Mouse (Mus musculus): Measurements from ENCODE around the gene Ddost. TPM values are rescaled to one million over a fixed set of nuclear protein-coding genes. Genes with fewer than 3 reads are reported as not detected.

Ddost gene
- polyA plus RNA-seq, 1 experiment from 2014 or later = 214 TPM

DNA sequence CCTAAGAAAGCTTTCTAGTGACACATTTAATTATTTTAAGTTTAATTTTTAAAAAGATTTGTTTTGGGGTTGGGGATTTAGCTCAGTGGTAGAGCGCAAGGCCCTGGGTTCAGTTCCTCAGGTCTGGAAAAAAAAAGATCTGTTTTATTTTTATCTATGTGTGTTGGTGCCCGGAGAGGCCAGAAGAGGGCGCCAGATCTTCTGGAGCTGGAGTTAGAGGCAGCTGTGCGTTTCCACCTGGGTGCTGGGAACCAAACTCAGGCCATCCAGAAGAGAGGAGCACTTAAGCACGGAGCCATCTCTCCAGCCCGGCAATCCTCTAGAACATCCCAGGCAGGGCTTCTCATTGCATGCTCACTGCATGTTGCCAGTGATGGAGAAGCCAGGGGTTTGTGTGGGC lies 11.8 kb downstream of the Ddost start:
- Histone ChIP-seq H3K9ac (ENCODE audit: low read depth, low read length) (no peak overlapping the region), H3K36me3 (ENCODE audit: control insufficient read depth, insufficient read depth, low read length) (peaks cover 6% of the 10 kb centered on the region), H3K4me2 (replicated peaks; ENCODE audit: low read depth, low read length) (no peak overlapping the region), H3K27ac (ENCODE audit: low read depth, low read length) (no peak overlapping the region), H3K4me3 (ENCODE audit: low read depth, low read length) (no peak overlapping the region), H3K9me3 (ENCODE audit: control insufficient read depth, low read length) (no peaks in the 10 kb centered on the region), H3K4me1 (replicated peaks; ENCODE audit: control insufficient read depth, insufficient read depth, low read length) (no peaks in the 10 kb centered on the region), H3K27me3 (ENCODE audit: control insufficient read depth, insufficient read depth, low read length) (no peaks in the 10 kb centered on the region)
- DNase-seq (ENCODE audit: low spot score) (no peak), ATAC-seq (ENCODE audit: low FRiP score) (no peak)
- 87% methylated on average over 6 of the region's 6 CpGs for WGBS

DNA sequence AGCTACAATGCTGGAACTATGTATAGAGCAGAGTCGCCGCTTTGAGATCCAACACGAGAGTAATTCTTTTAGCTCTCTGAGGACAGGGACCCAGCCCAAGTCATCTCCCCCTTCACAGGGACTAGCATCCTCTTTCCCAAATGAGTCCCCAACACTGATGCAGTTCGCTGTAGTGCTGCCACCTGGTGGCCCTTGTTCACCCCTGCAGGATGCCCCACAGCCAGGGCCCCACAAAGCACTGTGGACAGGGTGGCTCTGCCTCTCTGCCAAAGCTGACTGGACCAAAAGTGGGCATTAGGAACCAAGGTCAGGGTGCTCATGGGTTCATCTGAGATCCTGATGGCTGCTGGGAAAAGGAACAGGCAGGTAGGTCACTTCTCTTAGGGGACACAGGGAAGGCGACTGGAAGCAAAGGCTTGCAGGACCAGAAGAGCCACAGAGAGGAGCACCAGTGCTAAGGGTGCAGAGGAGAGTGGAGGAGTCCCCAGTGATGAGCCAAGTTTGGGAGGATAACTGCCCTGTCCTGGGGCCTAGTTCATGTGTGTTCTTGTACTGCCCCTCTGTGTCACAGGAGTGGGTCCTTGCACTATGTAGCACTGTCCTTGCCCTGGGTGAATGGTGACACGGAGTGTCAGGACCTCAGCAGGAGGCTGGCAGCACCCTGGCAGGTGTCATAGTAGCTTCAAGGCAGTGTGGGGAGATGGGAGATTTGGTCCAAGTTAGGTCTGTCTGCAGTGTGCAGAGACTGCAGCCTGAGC lies 14.2 kb downstream of the Ddost start:
- H3K4me3 ChIP-seq (ENCODE audit: low read depth, low read length) = no peak overlapping the region
- no peaks in the 10 kb centered on the region for H3K36me3 ChIP-seq (ENCODE audit: control insufficient read depth, insufficient read depth, low read length)
- H3K9me3 ChIP-seq (ENCODE audit: control insufficient read depth, low read length) = no peaks in the 10 kb centered on the region
- 58% methylated on average over 6 of the region's 6 CpGs for WGBS
- no peak overlapping the region for H3K9ac ChIP-seq (ENCODE audit: low read depth, low read length)
- no peak overlapping the region for H3K27ac ChIP-seq (ENCODE audit: low read depth, low read length)
- ATAC-seq (ENCODE audit: low FRiP score) = 0 out of 2 replicates have a peak, but pooled peaks have one; percentile 50
- peak; percentile 81 for DNase-seq (ENCODE audit: low spot score)
- no peaks in the 10 kb centered on the region for H3K27me3 ChIP-seq (ENCODE audit: control insufficient read depth, insufficient read depth, low read length)
- 0 out of 2 replicates have a peak, but pooled peaks cover 3% of the 10 kb centered on the region for H3K4me1 ChIP-seq (replicated peaks; ENCODE audit: control insufficient read depth, insufficient read depth, low read length)
- H3K4me2 ChIP-seq (replicated peaks; ENCODE audit: low read depth, low read length) = no peak overlapping the region

DNA sequence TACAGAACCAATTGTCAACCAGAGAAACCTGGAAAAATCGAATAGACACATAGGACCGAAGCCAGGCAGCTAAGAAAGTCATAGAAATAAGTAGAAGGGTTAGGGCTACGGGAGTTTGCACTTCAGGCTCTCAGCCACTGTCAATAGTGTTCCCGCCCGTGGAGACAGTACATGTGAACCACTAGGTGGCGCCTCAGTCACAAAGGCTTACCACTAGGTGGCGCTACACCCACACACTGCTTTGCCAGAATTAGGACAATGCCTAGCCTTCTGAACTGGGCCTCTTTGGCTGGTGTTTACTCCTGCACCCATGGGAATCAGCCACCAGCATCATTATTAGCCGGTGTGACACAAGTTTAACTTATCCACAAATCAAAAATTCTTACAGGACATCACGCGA lies 15.0 kb downstream of the Ddost start:
- Histone ChIP-seq H3K4me3 (ENCODE audit: low read depth, low read length) (no peak overlapping the region), H3K9me3 (ENCODE audit: control insufficient read depth, low read length) (no peaks in the 10 kb centered on the region), H3K4me2 (replicated peaks; ENCODE audit: low read depth, low read length) (no peak overlapping the region), H3K4me1 (replicated peaks; ENCODE audit: control insufficient read depth, insufficient read depth, low read length) (0 out of 2 replicates have a peak, but pooled peaks cover 3% of the 10 kb centered on the region), H3K36me3 (ENCODE audit: control insufficient read depth, insufficient read depth, low read length) (no peaks in the 10 kb centered on the region), H3K27me3 (ENCODE audit: control insufficient read depth, insufficient read depth, low read length) (no peaks in the 10 kb centered on the region; the same call in 1 of the 2 replicates), H3K27ac (ENCODE audit: low read depth, low read length) (no peak overlapping the region), H3K9ac (ENCODE audit: low read depth, low read length) (no peak overlapping the region)
- ATAC-seq (ENCODE audit: low FRiP score) = 0 out of 2 replicates have a peak, but pooled peaks have one; percentile 18
- peak; percentile 91 for DNase-seq (ENCODE audit: low spot score)
- 36% methylated on average over 10 of the region's 10 CpGs for WGBS

DNA sequence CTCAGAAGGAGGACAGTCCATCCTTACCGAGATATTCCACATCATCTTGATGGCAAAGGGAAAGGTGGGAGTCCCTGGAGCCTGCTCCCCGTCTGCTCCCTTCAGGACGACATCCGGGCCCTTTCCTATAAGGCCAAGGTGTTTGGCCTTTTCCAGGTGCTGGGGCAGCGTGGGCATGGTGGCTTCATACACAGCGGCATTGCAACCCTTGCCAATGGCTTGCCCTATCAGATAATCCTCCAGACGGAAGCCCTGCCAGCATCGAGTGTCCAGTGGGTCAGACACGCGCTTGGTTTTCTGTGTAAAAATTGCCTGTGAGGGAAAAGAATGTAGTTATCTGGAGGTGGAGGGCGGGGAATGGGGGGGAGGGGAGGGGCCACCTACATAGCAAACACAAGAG lies 16.2 kb downstream of the Ddost start:
- Histone ChIP-seq H3K27me3 (ENCODE audit: control insufficient read depth, insufficient read depth, low read length) (no peaks in the 10 kb centered on the region; the same call in 1 of the 2 replicates), H3K4me1 (replicated peaks; ENCODE audit: control insufficient read depth, insufficient read depth, low read length) (0 out of 2 replicates have a peak, but pooled peaks cover 3% of the 10 kb centered on the region), H3K9ac (ENCODE audit: low read depth, low read length) (no peak overlapping the region), H3K27ac (ENCODE audit: low read depth, low read length) (no peak overlapping the region), H3K4me3 (ENCODE audit: low read depth, low read length) (no peak overlapping the region), H3K9me3 (ENCODE audit: control insufficient read depth, low read length) (no peaks in the 10 kb centered on the region), H3K36me3 (ENCODE audit: control insufficient read depth, insufficient read depth, low read length) (no peaks in the 10 kb centered on the region), H3K4me2 (replicated peaks; ENCODE audit: low read depth, low read length) (no peak overlapping the region)
- ATAC-seq (ENCODE audit: low FRiP score) = no peak
- DNase-seq (ENCODE audit: low spot score) = no peak
- WGBS = 83% methylated on average over 11 of the region's 11 CpGs

DNA sequence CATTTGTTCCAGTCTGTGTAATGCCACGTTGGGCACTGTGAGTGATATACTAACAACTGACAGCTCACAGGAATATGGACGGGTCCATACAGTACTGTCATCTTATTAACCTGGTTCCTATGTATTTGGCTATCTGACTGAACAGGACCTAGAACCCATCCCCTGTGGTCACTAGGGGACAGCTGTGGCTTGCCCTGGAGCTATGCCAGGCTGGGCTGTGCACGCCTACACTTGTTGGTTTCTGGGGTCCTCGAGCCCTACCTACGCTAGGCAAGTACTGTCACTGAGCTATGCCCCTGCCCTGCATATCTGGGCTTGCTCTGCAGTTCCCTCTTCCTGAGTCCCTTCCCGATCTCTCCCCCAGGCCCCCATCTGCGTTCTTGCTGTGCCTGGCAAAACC lies 17.0 kb downstream of the Ddost start:
- Histone ChIP-seq H3K9me3 (ENCODE audit: control insufficient read depth, low read length) (no peaks in the 10 kb centered on the region), H3K4me3 (ENCODE audit: low read depth, low read length) (no peak overlapping the region), H3K27ac (ENCODE audit: low read depth, low read length) (no peak overlapping the region), H3K36me3 (ENCODE audit: control insufficient read depth, insufficient read depth, low read length) (no peaks in the 10 kb centered on the region), H3K9ac (ENCODE audit: low read depth, low read length) (no peak overlapping the region), H3K4me2 (replicated peaks; ENCODE audit: low read depth, low read length) (no peak overlapping the region), H3K4me1 (replicated peaks; ENCODE audit: control insufficient read depth, insufficient read depth, low read length) (0 out of 2 replicates have a peak, but pooled peaks cover 3% of the 10 kb centered on the region), H3K27me3 (ENCODE audit: control insufficient read depth, insufficient read depth, low read length) (no peaks in the 10 kb centered on the region; the same call in 1 of the 2 replicates)
- no peak for ATAC-seq (ENCODE audit: low FRiP score)
- 82% methylated on average over 7 of the region's 7 CpGs for WGBS
- no peak for DNase-seq (ENCODE audit: low spot score)

DNA sequence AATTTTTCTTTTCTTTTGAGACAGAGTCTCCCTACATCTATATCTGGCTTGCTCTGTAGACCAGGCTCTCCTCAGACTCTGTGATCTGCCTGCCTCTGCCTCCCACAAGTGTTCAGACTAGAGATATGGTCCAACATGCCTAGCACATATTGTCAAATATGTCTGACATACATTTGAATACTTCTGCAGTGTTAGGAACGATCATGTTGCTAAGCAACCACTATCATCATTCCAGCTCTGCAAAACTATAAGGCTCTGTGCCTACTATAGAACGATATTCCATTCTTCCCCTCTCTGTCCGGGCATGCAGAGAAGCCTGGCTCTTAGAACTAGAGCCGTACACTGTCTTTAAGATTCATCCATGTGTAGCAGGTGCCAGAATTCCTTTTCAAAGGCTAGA lies 18.2 kb downstream of the Ddost start:
- no peaks in the 10 kb centered on the region for H3K36me3 ChIP-seq (ENCODE audit: control insufficient read depth, insufficient read depth, low read length)
- no peak overlapping the region for H3K27ac ChIP-seq (ENCODE audit: low read depth, low read length)
- no peaks in the 10 kb centered on the region; the same call in 1 of the 2 replicates for H3K27me3 ChIP-seq (ENCODE audit: control insufficient read depth, insufficient read depth, low read length)
- no peak overlapping the region for H3K9ac ChIP-seq (ENCODE audit: low read depth, low read length)
- no peak for ATAC-seq (ENCODE audit: low FRiP score)
- no peak overlapping the region for H3K4me2 ChIP-seq (replicated peaks; ENCODE audit: low read depth, low read length)
- H3K4me1 ChIP-seq (replicated peaks; ENCODE audit: control insufficient read depth, insufficient read depth, low read length) = 0 out of 2 replicates have a peak, but pooled peaks cover 3% of the 10 kb centered on the region
- no peak overlapping the region for H3K4me3 ChIP-seq (ENCODE audit: low read depth, low read length)
- 30% methylated on average over 4 of the region's 4 CpGs for WGBS
- DNase-seq (ENCODE audit: low spot score) = no peak
- no peaks in the 10 kb centered on the region for H3K9me3 ChIP-seq (ENCODE audit: control insufficient read depth, low read length)

DNA sequence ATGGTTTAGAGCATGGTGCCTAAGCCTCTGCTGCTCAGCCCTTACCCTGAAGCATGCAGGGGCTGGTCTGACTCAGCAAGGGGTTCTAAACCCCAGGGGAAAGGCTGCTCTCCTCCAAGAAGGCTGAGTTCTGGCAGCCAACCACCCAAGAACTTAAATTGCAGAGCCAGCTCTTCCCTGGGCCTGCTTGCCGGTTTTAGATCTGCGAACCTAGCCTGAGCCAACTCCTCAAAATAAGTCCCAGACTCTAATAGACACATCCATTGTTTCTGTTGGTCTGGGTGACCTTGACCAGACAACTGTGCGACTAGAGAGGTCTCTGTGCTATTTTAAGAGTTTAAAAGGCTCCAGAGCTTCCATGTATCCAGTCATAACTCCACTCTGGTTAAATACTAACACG lies 19.2 kb downstream of the Ddost start:
- Histone ChIP-seq H3K27me3 (ENCODE audit: control insufficient read depth, insufficient read depth, low read length) (no peaks in the 10 kb centered on the region; the same call in 1 of the 2 replicates), H3K27ac (ENCODE audit: low read depth, low read length) (no peak overlapping the region), H3K4me1 (replicated peaks; ENCODE audit: control insufficient read depth, insufficient read depth, low read length) (0 out of 2 replicates have a peak, but pooled peaks cover 3% of the 10 kb centered on the region), H3K4me2 (replicated peaks; ENCODE audit: low read depth, low read length) (no peak overlapping the region), H3K36me3 (ENCODE audit: control insufficient read depth, insufficient read depth, low read length) (no peaks in the 10 kb centered on the region), H3K9me3 (ENCODE audit: control insufficient read depth, low read length) (no peaks in the 10 kb centered on the region), H3K4me3 (ENCODE audit: low read depth, low read length) (no peak overlapping the region), H3K9ac (ENCODE audit: low read depth, low read length) (no peak overlapping the region)
- no peak for ATAC-seq (ENCODE audit: low FRiP score)
- DNase-seq (ENCODE audit: low spot score) = no peak
- 76% methylated on average over 4 of the region's 4 CpGs for WGBS

DNA sequence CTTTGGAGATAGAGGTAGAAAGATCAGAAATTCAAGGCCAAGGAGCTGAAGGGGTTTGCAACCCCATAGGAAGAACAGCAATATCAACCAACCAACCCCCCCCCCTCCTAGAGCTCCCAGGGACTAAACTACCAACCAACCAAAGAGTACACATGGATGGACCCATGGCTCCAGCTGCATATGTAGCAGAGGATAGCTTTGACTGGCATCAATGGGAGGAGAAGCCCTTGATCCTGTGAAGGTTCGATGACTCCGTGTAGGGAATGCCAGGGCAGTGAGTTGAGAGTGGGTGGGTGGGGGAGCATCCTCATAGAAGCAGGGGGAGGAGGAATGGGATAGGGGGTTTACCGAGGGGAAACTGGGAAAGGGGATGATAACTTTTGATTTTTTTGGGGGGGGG lies 19.9 kb downstream of the Ddost start:
- Histone ChIP-seq H3K36me3 (ENCODE audit: control insufficient read depth, insufficient read depth, low read length) (no peaks in the 10 kb centered on the region), H3K4me3 (ENCODE audit: low read depth, low read length) (no peak overlapping the region), H3K4me1 (replicated peaks; ENCODE audit: control insufficient read depth, insufficient read depth, low read length) (0 out of 2 replicates have a peak, but pooled peaks cover 3% of the 10 kb centered on the region), H3K27me3 (ENCODE audit: control insufficient read depth, insufficient read depth, low read length) (no peaks in the 10 kb centered on the region; the same call in 1 of the 2 replicates), H3K9me3 (ENCODE audit: control insufficient read depth, low read length) (no peaks in the 10 kb centered on the region), H3K4me2 (replicated peaks; ENCODE audit: low read depth, low read length) (no peak overlapping the region), H3K9ac (ENCODE audit: low read depth, low read length) (no peak overlapping the region), H3K27ac (ENCODE audit: low read depth, low read length) (no peak overlapping the region)
- DNase-seq (ENCODE audit: low spot score) = no peak
- ATAC-seq (ENCODE audit: low FRiP score) = no peak
- 96% methylated on average over 3 of the region's 3 CpGs for WGBS
